In genomic region chr5:108669986-108670385, GRCm38 (mm10) we compare ENCODE assay signal across 8 mouse cellular contexts. TPM values are rescaled to one million over a fixed set of nuclear protein-coding genes. Genes with fewer than 3 reads are reported as not detected.
A peak's percentile ranks its signal among the peaks of the same experiment; 100 is the strongest.
DNase-seq lines count a peak whose midpoint lies in the region; ATAC-seq and TF ChIP-seq lines count a peak whose summit lies in the region.

No protein-coding gene starts in this region.

- TF ChIP-seq POLR2A in MEL (IDR thresholded peaks at IDR 0.05; ENCODE audit: control insufficient read depth in 1 of 2, insufficient read depth in 1 of 2, low read depth in 1 of 2, low read length in 2 of 2, poor library complexity in 1 of 2): peak in 1 of 2 experiments; percentile 28; a peak in 1 of 4 replicates

- H3K9ac ChIP-seq in heart, embryonic 11.5 days (ENCODE audit: low read depth, low read length): peak overlapping the region; percentile 89
- peak overlapping the region; percentile 88 for H3K9ac ChIP-seq in MEL (ENCODE audit: control insufficient read depth, low read depth, low read length, poor library complexity, severe bottlenecking)
- no peak overlapping the region for H3K9ac ChIP-seq in hindbrain, embryonic 12.5 days
- H3K9ac ChIP-seq in midbrain, embryonic 11.5 days (ENCODE audit: low read length): peak overlapping the region; percentile 87; the same call in 1 of the 2 replicates

- H3K79me2 ChIP-seq in MEL (ENCODE audit: control insufficient read depth, insufficient read depth, low read length, poor library complexity): peaks cover 26% of the 10 kb centered on the region

- TF ChIP-seq EP300 in MEL (IDR thresholded peaks at IDR 0.05; ENCODE audit: low read depth in 1 of 2, low read length in 2 of 2): no peak

- H3K4me2 ChIP-seq in heart, embryonic 11.5 days: peak overlapping the region; percentile 85
- H3K4me2 ChIP-seq in hindbrain, embryonic 12.5 days (replicated peaks): peak overlapping the region; percentile 77
- no peak overlapping the region for H3K4me2 ChIP-seq in midbrain, embryonic 11.5 days

- TF ChIP-seq RAD21 in MEL (IDR thresholded peaks at IDR 0.05; ENCODE audit: low read depth, low read length): no peak

- no peaks in the 10 kb centered on the region for H3K9me3 ChIP-seq in heart, embryonic 11.5 days (replicated peaks; ENCODE audit: control insufficient read depth, low read length)
- H3K9me3 ChIP-seq in MEL (replicated peaks; ENCODE audit: insufficient read depth, low read length): no peaks in the 10 kb centered on the region
- H3K9me3 ChIP-seq in hindbrain, embryonic 12.5 days (replicated peaks): no peaks in the 10 kb centered on the region
- H3K9me3 ChIP-seq in midbrain, embryonic 11.5 days (ENCODE audit: control insufficient read depth, low read length): no peaks in the 10 kb centered on the region

- no peaks in the 10 kb centered on the region for H3K27me3 ChIP-seq in heart, embryonic 11.5 days (ENCODE audit: control insufficient read depth, insufficient read depth, low read length)
- no peaks in the 10 kb centered on the region for H3K27me3 ChIP-seq in MEL (ENCODE audit: control insufficient read depth in 1 of 2, insufficient read depth in 2 of 2, low read length in 2 of 2)
- H3K27me3 ChIP-seq in hindbrain, embryonic 12.5 days: no peaks in the 10 kb centered on the region
- no peaks in the 10 kb centered on the region for H3K27me3 ChIP-seq in midbrain, embryonic 11.5 days (ENCODE audit: control insufficient read depth, insufficient read depth, low read length)

- peak overlapping the region; percentile 84; the same call in 1 of the 2 replicates for H3K27ac ChIP-seq in heart, embryonic 11.5 days (ENCODE audit: low read depth, low read length)
- peak overlapping the region; percentile 95 for H3K27ac ChIP-seq in MEL (ENCODE audit: control insufficient read depth, low read depth, low read length)
- no peak overlapping the region for H3K27ac ChIP-seq in hindbrain, embryonic 12.5 days
- H3K27ac ChIP-seq in midbrain, embryonic 11.5 days (ENCODE audit: low read depth, low read length): no peak overlapping the region

- ATAC-seq in heart, embryonic 11.5 days (replicated peaks; ENCODE audit: insufficient number of reproducible peaks, low FRiP score, low TSS enrichment): no peak
- ATAC-seq in hindbrain, embryonic 12.5 days (ENCODE audit: low FRiP score): peak; percentile 9; the same call in 1 of the 2 replicates
- peak; percentile 13; the same call in 1 of the 2 replicates for ATAC-seq in midbrain, embryonic 11.5 days (ENCODE audit: low FRiP score)

- H3K4me3 ChIP-seq in heart, embryonic 11.5 days (ENCODE audit: low read depth, low read length): peak overlapping the region; percentile 54; the same call in 1 of the 2 replicates
- peak overlapping the region; percentile 60 to 79 for H3K4me3 ChIP-seq in MEL (ENCODE audit: control insufficient read depth in 1 of 2, insufficient read depth in 1 of 2, low read depth in 2 of 2, low read length in 2 of 2)
- peak overlapping the region; percentile 47 for H3K4me3 ChIP-seq in hindbrain, embryonic 12.5 days
- H3K4me3 ChIP-seq in midbrain, embryonic 11.5 days (ENCODE audit: low read depth, low read length): no peak overlapping the region

- TF ChIP-seq CTCF in MEL (IDR thresholded peaks at IDR 0.05 in 2 of 3, conservative IDR thresholded peaks at IDR 0.05 in 1 of 3; ENCODE audit: control insufficient read depth in 1 of 3, insufficient read depth in 1 of 3, low read depth in 2 of 3, low read length in 3 of 3, poor library complexity in 1 of 3, severe bottlenecking in 1 of 3): no peak

- H3K36me3 ChIP-seq in heart, embryonic 11.5 days (ENCODE audit: control insufficient read depth, insufficient read depth, low read length): peaks cover 3% of the 10 kb centered on the region; the same call in 1 of the 2 replicates
- peaks cover 2 to 25% of the 10 kb centered on the region in 2 experiments; a peak in 3 of 4 replicates for H3K36me3 ChIP-seq in MEL (ENCODE audit: control insufficient read depth in 1 of 2, insufficient read depth in 2 of 2, low read length in 2 of 2)
- H3K36me3 ChIP-seq in hindbrain, embryonic 12.5 days: peaks cover 16% of the 10 kb centered on the region
- H3K36me3 ChIP-seq in midbrain, embryonic 11.5 days (ENCODE audit: control insufficient read depth, insufficient read depth, low read length): 0 out of 2 replicates have a peak, but pooled peaks cover 2% of the 10 kb centered on the region

- DNase-seq in heart, adult 9 months (ENCODE audit: low spot score in 2 of 2): no peak
- no peak for DNase-seq in MEL (ENCODE audit: low read depth, low spot score)
- DNase-seq in midbrain, embryonic 11.5 days (ENCODE audit: low spot score, missing footprints): peak; percentile 71
- no peak for DNase-seq in embryo, embryonic 10 days (ENCODE audit: low spot score)
- no peak for DNase-seq in right cerebral cortex, postnatal 25 days
- DNase-seq in cerebellum, postnatal 14 days: no peak

- 79% methylated on average over 9 of the region's 9 CpGs for WGBS in heart, embryonic 11.5 days (ENCODE audit: insufficient replicate concordance)
- 83% methylated on average over 9 of the region's 9 CpGs for WGBS in hindbrain, embryonic 12.5 days
- WGBS in midbrain, embryonic 11.5 days: 87% methylated on average over 9 of the region's 9 CpGs

- H3K4me1 ChIP-seq in heart, embryonic 11.5 days (ENCODE audit: control insufficient read depth, insufficient read depth, low read length): peaks cover 6% of the 10 kb centered on the region
- peaks cover 15 to 37% of the 10 kb centered on the region in 2 experiments for H3K4me1 ChIP-seq in MEL (ENCODE audit: control insufficient read depth in 1 of 2, insufficient read depth in 2 of 2, low read length in 2 of 2)
- peaks cover 15% of the 10 kb centered on the region for H3K4me1 ChIP-seq in hindbrain, embryonic 12.5 days
- peaks cover 12% of the 10 kb centered on the region for H3K4me1 ChIP-seq in midbrain, embryonic 11.5 days (ENCODE audit: control insufficient read depth, insufficient read depth, low read length)

TF ChIP-seq in MEL, 35 proteins besides CTCF, POLR2A, EP300 and RAD21 (continues in another document):
- TF ChIP-seq USF1 (IDR thresholded peaks at IDR 0.05; ENCODE audit: low read depth, low read length): no peak
- peak; percentile 18; the same call in 1 of the 2 replicates for TF ChIP-seq ZKSCAN1 (IDR thresholded peaks at IDR 0.05; ENCODE audit: low read depth, low read length)
- no peak for TF ChIP-seq TAL1 (IDR thresholded peaks at IDR 0.05; ENCODE audit: low read length)
- TF ChIP-seq MAZ (IDR thresholded peaks at IDR 0.05; ENCODE audit: low read depth, low read length): peak; percentile 35; the same call in 1 of the 2 replicates
- TF ChIP-seq HCFC1 (IDR thresholded peaks at IDR 0.05; ENCODE audit: low read depth, low read length): no peak
- TF ChIP-seq NRF1 (IDR thresholded peaks at IDR 0.05; ENCODE audit: insufficient read depth, low read depth, low read length, poor library complexity, severe bottlenecking): no peak
- no peak for TF ChIP-seq CHD2 (IDR thresholded peaks at IDR 0.05; ENCODE audit: low read length)
- TF ChIP-seq ZMIZ1 (IDR thresholded peaks at IDR 0.05; ENCODE audit: low read depth, low read length): peak; percentile 93
- peak; percentile 89 for TF ChIP-seq POLR2AphosphoS2 (IDR thresholded peaks at IDR 0.05; ENCODE audit: low read length)
- TF ChIP-seq SMC3 (IDR thresholded peaks at IDR 0.05; ENCODE audit: low read depth, low read length): peak; percentile 16; the same call in 1 of the 2 replicates

RNA-seq across cellular contexts. Expression of gene Dgkq, which starts 0.5 kb away (rescaled TPM):
- polyA plus RNA-seq in heart, embryonic 11.5 days (2014; fragmentation: Nextera tagmentation; extraction: Ambion mirVana): 5.6 and 6.3 TPM in 2 replicates
- total RNA-seq in MEL (2012; rRNA removed): 10.5 and 11.3 TPM in 2 replicates
- 10 to 100 TPM in 1 of 2 experiments, not detected in 1; 11.3 TPM for polyA plus RNA-seq in MEL (2012; ENCODE audit: insufficient read depth in 1 of 2, insufficient read length in 2 of 2, low read depth in 1 of 2, low replicate concordance in 2 of 2, missing spikeins in 1 of 2)
- polyA plus RNA-seq in hindbrain, embryonic 12.5 days (2016; fragmentation: Nextera tagmentation; extraction: Ambion mirVana): 21.9 and 23.5 TPM in 2 replicates
- 8.6 TPM in 2 replicates for polyA plus RNA-seq in midbrain, embryonic 11.5 days (2014; fragmentation: Nextera tagmentation; extraction: Ambion mirVana)

RNA-seq across cellular contexts. Expression of gene Slc26a1, which starts 5.4 kb away (rescaled TPM):
- polyA plus RNA-seq in heart, embryonic 11.5 days (2014; fragmentation: Nextera tagmentation; extraction: Ambion mirVana): 0.70 and 1.2 TPM in 2 replicates
- total RNA-seq in MEL (2012; rRNA removed): 31.2 and 33.9 TPM in 2 replicates
- polyA plus RNA-seq in MEL (2012; ENCODE audit: insufficient read depth in 1 of 2, insufficient read length in 2 of 2, low read depth in 1 of 2, low replicate concordance in 2 of 2, missing spikeins in 1 of 2): 10 to 100 TPM in 1 of 2 experiments, not detected in 1; 29.6 TPM
- polyA plus RNA-seq in hindbrain, embryonic 12.5 days (2016; fragmentation: Nextera tagmentation; extraction: Ambion mirVana): 1.6 and 1.7 TPM in 2 replicates
- polyA plus RNA-seq in midbrain, embryonic 11.5 days (2014; fragmentation: Nextera tagmentation; extraction: Ambion mirVana): 0.69 and 0.81 TPM in 2 replicates

RNA-seq across cellular contexts. Expression of gene Idua, which starts 9.9 kb away (rescaled TPM):
- polyA plus RNA-seq in heart, embryonic 11.5 days (2014; fragmentation: Nextera tagmentation; extraction: Ambion mirVana): 14.4 and 15.2 TPM in 2 replicates
- 1.5 and 1.9 TPM in 2 replicates for total RNA-seq in MEL (2012; rRNA removed)
- polyA plus RNA-seq in MEL (2012; ENCODE audit: insufficient read depth in 1 of 2, insufficient read length in 2 of 2, low read depth in 1 of 2, low replicate concordance in 2 of 2, missing spikeins in 1 of 2): 1 to 10 TPM in 1 of 2 experiments, not detected in 1; 9.5 TPM
- polyA plus RNA-seq in hindbrain, embryonic 12.5 days (2016; fragmentation: Nextera tagmentation; extraction: Ambion mirVana): 11.2 and 12.9 TPM in 2 replicates
- 9.2 TPM in 2 replicates for polyA plus RNA-seq in midbrain, embryonic 11.5 days (2014; fragmentation: Nextera tagmentation; extraction: Ambion mirVana)

RNA-seq across cellular contexts. Expression of gene Fgfrl1, which starts 22.2 kb away (rescaled TPM):
- polyA plus RNA-seq in heart, embryonic 11.5 days (2014; fragmentation: Nextera tagmentation; extraction: Ambion mirVana): 28.0 and 31.7 TPM in 2 replicates
- 13.1 and 16.0 TPM in 2 replicates for total RNA-seq in MEL (2012; rRNA removed)
- polyA plus RNA-seq in MEL (2012; ENCODE audit: insufficient read depth in 1 of 2, insufficient read length in 2 of 2, low read depth in 1 of 2, low replicate concordance in 2 of 2, missing spikeins in 1 of 2): 10 to 100 TPM in 1 of 2 experiments, not detected in 1; 27.3 TPM
- polyA plus RNA-seq in hindbrain, embryonic 12.5 days (2016; fragmentation: Nextera tagmentation; extraction: Ambion mirVana): 25.3 and 29.4 TPM in 2 replicates
- 11.9 and 15.0 TPM in 2 replicates for polyA plus RNA-seq in midbrain, embryonic 11.5 days (2014; fragmentation: Nextera tagmentation; extraction: Ambion mirVana)

RNA-seq across cellular contexts. Expression of gene Tmem175, which starts 40.4 kb away (rescaled TPM):
- 20.0 and 22.2 TPM in 2 replicates for polyA plus RNA-seq in heart, embryonic 11.5 days (2014; fragmentation: Nextera tagmentation; extraction: Ambion mirVana)
- total RNA-seq in MEL (2012; rRNA removed): 19.3 and 22.1 TPM in 2 replicates
- polyA plus RNA-seq in MEL (2012; ENCODE audit: insufficient read depth in 1 of 2, insufficient read length in 2 of 2, low read depth in 1 of 2, low replicate concordance in 2 of 2, missing spikeins in 1 of 2): 10 to 100 TPM in 1 of 2 experiments, not detected in 1; 39.2 TPM
- polyA plus RNA-seq in hindbrain, embryonic 12.5 days (2016; fragmentation: Nextera tagmentation; extraction: Ambion mirVana): 21.6 and 22.3 TPM in 2 replicates
- 20.9 and 22.1 TPM in 2 replicates for polyA plus RNA-seq in midbrain, embryonic 11.5 days (2014; fragmentation: Nextera tagmentation; extraction: Ambion mirVana)

Comparison
In these comparisons a context has a peak if more than half of its experiments do, and no peak if none do; other contexts are left out.
1. H3K27ac ChIP-seq: peak in heart, embryonic 11.5 days (single experiment) and MEL (single experiment); none in hindbrain, embryonic 12.5 days (single experiment) and midbrain, embryonic 11.5 days (single experiment).